Mouse (Mus musculus) heart, postnatal 4 days (tissue): Measurements from ENCODE around the gene Tuba1a. TPM values are rescaled to one million over a fixed set of nuclear protein-coding genes. Genes with fewer than 3 reads are reported as not detected.
"Not testable (repeated sequence)": the region's sequence is repeated elsewhere in the genome, so short reads cannot be mapped to it uniquely, and the experiment has no call there.

Experiments
- DNase-seq: peaks from one replicate; pipeline ENCODE4 v3.0.0; 2021
- total RNA-seq, 2 experiments: library from RNA; stranded (reverse); gene quantifications; 2 replicates each; pipeline ENCODE4 v1.2.3; 2021

Gene Tuba1a
- total RNA-seq, 2 experiments from 2014 or later, result 435 TPM

DNA sequence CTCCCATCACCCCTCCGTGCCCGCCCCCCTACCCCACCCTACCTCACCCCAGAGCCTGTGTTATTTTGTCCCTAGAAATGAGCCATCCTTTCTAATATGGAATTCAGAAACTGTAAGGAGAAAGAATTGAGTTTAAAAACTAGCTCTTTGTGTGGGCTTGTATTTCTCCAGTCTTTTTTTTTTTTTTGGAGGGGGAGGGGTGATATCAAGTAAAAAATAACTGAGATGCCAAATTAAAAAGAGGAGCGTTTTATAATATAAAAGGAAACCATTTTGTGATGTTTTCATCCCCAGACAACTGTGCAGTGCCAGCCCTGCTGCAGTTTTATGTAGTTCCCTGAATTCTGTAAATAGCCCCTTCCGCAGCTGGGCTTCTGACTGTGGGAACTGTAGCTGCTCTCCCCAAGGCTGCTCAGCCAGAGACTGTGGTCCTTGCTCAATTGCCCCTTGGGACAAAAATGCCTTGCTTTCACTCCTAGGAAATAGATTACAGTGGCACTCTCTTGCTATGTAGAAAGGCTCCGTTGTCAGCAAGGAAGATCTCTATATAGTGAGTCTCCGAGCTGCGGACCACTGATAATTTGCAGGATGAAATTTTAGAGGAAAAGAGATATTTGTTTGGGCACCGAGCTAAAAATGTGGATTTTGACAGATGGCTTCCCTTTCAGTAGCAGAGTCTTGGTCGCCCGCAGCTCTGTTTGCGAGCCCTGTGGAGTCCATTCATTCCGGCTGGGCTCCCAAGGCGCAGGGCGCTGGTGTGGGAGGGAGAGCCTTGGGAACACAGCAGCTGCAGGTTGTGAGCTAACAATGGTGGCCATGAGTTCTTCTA, 1.1 kb upstream of the Tuba1a start:
- DNase-seq, result no peak

DNA sequence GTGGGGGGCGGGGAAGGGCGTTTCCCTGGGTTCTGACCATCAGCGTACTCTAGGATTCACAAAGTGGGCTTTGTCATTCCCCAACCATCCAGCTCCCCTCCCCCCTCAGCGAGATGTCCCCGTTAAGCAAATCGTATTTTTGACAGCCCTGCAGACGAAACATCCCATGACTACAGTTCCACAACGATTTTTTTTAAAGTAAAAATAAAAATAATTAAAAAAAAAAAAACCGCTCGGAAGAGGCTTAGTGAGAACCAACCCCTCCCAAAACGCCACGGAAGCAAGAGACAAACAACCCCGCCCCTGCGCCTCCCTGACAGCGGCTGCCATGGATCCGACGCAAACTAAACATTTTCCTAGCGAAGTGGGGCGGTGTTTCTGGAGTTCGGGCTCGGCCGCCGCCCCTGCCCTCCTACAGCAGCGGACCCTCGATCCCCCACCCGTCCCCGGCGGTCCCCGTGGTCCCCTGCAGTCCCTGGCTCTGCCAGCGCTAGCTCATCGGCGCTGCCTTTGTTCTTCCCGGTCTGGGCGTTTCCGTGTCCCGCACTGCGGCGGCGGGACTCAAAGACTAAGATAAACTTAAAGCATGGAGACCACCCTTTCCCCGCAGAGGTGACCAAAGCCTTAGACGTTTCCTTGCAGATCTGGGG, 627 bp downstream of the Tuba1a start:
- peak; percentile 79 for DNase-seq

DNA sequence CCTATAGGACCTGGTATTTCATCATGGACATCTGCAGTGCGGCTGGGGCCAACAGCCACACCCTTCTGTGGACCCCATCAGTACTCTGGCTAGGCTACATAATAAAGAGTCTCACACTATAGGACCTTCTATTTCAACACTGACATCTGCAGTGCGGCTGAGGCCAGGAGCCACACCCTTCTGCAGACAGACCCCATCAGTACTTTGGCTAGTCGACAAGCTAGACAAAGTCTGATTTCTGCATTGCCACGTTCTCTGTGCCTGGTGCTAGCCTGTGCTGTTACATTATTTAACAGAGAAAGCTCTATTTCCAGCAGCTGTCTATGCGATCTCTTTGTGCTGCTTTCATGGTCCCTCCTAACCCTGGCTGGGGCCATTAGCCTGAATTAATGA, 1.4 kb downstream of the Tuba1a start:
- no peak for DNase-seq

DNA sequence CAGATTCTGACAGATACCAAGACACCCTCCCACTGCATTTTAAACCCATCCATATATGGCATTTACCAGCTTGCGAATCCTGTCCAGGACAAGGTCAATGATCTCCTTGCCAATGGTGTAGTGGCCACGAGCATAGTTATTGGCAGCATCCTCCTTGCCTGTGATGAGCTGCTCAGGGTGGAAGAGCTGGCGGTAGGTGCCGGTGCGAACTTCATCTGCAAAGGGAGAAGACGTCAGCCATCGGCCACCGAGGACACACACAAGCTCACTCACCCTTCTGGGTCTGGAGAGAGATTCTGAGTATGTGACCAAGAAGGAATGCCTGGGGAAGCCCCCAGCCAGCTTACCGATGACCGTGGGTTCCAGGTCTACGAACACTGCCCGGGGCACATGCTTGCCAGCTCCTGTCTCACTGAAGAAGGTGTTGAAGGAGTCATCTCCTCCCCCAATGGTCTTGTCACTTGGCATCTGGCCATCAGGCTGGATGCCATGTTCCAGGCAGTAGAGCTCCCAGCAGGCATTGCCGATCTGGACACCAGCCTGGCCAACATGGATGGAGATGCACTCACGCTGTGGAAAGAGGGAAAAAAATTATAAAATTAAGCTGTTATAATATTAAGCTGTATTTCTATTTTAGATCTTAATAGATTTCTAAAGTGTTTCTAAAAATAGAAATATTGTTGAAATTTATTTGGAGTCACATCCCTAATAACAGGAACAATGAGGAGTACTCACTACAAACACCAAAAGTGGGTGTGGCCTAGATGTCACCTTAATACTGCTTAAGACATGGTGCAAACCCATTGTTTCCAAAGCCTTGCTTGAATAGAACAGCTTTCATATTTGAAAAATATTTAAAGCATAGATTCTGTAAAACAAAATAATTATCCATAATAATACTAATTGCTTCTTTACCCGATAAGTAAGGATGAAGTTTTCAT, 2.1 kb downstream of the Tuba1a start:
- DNase-seq, result not testable (repeated sequence)

DNA sequence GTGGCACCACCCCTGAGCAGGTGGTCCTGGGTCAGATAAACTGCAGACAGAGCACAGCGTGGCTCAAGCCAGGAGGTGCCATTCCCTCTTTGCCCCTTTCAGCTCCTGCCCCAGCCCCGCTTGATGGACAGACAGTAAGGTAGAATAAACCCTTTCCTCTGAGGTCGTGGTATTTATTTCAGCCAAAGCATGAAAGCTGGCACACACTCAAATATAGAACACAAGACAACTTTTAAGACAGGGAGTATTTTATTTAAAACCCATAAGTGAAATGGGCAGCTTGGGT, 4.0 kb downstream of the Tuba1a start:
- no peak for DNase-seq

DNA sequence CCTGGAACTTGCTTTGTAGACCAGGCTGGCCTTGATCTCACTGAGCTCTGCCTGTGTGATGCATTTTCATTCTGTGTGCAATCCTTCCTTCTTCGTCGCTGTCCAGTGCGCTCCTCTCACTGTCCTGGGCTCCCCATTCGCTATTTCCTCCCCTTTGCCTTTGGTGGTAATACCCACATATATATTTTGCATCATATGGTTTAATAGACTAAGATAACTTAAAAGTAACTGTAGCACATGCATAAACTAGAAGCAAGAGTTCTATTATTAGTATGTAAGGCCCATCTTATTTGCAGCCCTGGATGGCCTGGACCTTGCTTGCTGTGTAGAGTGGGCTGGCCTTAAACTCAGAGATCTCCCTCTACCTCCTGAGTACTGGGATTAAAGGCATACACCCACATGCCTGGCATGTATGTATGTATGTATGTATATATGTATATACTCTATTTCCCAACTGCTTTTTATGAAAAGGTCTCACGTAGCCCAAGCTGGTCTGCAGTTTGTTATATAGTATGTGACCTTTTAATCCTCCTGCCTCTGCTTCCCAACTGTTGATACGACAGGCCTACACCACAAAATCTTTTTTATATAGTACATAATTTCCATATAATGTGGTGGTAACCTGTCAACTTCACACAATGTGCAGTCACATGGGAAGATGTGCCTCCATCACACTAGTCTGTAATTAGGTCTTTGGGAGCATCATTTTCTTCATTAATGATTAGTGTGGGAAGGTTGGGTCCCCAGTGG, 4.5 kb downstream of the Tuba1a start:
- DNase-seq, result no peak

DNA sequence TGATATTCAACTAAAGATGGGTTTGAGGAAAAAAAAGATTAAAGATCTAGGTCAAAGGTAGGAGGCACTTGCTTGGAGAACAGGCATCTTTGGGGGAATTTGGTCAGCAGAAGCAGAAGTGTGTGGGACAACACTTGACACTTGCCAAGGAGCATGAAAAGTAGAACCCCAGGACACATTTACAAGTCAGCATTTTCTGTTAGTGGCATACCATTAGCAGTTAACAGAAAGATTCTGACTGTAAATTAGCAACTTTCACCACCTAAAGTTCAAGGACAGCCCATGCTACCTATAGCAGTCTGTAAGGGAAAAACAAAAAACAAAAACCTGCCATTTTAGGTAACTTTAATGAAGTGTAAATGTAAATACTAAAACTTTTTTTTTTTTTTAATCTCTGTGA, 5.1 kb downstream of the Tuba1a start:
- DNase-seq, result no peak

DNA sequence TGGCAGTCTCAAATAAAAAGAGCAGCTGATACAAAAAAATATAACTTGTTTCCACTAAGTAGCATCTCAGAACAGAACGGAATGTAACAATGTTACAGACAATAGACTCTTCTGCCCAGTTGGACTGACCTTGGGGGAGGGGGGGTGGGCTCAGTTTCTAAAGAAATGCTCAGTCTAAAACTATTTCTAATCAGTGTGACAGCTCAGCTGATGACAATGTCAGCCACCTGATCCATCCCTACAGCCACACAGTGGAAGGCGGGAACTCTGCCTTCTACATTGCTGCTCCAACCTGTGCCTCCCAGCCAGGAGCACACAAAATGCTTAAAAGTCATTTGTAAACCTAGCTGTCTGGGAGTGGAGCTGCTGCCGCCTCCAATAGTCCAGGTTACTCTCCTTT, 5.6 kb downstream of the Tuba1a start:
- no peak for DNase-seq

DNA sequence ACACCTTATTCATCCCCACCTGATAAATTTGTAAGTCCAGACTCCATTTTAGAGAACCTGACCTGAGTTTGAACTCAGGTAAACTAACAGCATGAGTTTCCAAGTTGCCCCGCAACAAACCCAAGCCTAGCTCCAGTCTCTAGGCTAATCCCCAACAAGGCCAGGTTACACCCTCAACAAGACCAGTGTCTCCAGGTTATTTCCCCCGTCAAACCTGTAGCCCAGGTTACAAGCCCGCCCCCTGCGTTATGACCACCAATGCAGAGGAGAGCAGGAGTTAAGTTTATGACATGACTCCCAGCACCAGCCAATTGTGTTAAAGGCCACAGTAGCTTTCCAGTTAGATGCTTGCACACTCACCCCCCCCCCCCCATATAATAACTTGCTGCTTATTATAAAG, 10.4 kb downstream of the Tuba1a start:
- DNase-seq, result no peak

DNA sequence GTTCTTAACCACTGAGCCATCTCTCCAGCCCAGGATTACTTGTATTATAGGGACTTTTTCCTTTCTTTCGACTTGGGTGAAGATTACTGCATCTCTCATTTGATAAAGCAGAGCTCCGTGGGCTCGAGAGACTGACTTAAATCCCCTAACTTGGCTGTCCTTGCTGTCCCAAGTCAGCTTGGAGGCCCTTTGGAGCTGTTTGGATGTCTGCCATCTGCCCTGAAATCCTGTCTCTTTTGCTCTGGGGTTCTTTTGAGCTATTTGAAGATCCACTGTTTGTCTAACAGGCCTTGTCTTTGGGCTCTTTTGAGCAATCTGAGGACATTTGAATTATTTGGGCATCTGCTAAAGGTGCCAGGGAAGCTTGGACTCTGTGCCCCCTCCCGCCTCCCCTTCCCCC, 11.4 kb downstream of the Tuba1a start:
- DNase-seq, result no peak

DNA sequence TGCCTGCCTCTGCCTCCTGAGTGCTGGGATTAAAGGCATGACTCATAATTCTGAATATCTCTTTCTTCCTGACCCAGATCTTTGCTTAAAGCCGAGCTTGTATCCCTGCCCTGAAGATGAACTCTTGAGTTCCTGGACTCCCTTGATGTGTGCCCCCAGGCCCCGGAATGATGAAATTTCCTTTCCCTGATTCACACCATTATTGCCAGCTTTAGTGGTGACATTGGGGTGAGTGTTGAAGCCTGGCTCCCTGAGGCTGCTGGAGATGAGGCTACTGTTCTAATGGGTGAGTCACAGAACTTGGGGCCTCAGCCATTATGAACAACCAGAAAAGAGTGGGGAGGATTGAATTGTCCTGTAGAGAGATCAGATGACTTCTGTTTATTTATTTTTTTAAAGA, 12.0 kb downstream of the Tuba1a start:
- no peak for DNase-seq

DNA sequence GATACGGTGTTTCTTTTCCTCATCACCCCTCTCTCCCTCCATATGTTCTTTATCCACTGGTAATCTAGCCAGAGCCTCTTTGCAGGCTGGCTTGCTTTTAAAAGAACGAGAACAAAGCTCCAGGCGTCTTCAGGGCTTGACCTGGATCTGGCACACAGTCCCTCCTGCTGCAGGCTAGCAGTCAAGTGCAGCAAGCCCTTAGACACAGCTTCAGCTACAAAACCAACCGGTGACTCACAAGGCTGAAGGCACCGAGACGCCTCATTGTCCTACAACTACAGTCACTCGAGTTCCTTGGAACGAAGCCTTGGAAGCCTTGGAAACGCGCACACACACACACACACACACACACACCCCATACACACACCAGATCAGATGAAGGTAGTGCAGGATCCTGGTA, 12.7 kb downstream of the Tuba1a start:
- DNase-seq, result no peak

DNA sequence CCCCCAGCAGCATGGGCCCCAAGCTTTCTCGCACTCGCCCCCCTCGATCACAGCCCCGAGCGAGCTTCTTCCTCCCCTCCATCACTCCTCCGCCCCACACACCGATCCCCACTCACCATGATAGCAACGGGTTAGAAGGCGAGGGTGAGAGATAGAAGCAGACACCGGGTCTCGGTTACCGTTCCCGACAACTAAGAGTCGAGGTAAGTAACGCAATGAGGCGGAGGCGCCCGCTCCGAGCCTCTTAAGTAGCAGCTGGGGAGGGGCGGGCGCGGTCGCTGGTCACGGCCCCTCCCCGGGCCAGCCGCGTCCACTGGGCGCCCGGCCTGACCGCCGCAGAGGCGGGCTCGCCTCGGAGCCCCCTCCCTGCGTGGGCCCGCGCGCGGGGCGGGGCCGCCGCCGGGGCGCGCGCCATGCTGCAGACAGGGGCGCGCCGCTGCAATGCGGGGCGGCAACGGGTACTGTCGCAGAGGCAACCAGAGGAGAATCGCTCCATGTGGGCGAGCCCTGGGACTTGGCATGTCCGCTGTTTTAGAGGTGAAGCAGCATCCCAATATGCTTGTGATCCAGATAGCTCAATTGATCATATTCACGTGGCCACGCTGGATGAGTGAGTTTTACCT, 19.2 kb downstream of the Tuba1a start, which contains the start of gene Tuba1b:
Gene Tuba1b (minus strand): TSS at position 349 of the 623 bp plus-strand sequence.
- peak; percentile 95 for DNase-seq

DNA sequence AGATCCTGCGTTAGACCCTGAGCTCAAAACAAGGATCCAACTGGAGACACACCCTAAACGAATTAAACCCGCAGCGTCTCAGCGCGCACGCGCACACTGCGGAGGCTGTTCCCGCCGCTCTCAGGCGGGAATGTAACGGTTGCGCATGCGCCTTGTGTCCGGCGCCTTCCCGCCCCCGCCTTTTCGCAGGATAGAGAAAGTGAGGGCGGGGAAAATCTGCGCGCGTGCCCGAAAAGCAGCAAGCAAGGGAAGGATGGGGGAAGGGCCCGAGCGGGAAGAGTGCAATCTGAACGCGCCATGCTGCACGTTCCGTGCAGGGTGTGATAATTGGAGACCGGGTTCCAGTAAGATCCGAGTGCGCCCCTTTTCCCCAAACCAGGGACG, 19.7 kb downstream of the Tuba1a start:
- DNase-seq, result peak; percentile 97

DNA sequence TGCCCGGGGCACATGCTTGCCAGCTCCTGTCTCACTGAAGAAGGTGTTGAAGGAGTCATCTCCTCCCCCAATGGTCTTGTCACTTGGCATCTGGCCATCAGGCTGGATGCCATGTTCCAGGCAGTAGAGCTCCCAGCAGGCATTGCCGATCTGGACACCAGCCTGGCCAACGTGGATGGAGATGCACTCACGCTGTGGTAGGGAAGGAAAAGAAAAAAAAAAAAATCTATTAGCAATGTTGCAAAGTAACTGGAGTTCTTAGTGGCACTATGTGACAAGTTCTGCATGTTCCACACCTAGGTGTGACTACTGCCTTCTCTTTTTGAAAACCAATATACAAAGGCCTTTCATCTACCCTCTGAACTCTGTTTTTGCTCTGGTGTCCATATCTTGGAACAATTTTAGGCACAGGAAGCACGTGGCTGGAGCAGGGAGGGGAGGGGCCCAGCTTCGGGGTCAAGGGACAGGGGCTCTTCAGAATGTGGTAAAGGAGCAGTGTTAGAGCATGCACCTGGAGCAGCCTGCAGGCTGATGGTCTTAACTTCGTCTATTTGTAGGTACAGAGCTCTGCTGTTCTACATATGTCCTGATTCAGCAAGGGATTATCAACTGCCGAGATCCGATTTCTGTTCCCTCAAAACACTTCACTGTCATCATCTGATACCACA, 20.4 kb downstream of the Tuba1a start:
- DNase-seq, result peak; percentile 29

DNA sequence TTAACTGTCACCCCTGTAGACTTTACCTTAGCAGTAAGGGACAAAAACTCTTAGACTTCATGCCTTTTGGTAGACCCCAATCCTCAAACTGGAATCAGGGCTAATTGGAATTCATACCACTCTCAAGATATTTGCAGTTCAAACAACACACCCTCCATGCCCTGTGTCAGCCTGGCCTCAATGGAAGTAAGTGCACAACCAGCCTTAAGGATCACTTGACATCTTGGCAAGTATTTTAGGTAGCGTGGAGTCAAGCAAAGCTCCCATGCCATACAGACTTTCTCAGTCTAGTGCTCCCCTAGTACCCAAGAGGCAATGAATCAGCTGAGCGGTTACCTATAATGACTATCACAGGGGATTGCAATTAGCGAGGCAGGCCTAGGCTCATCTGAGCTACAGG, 22.5 kb downstream of the Tuba1a start:
- DNase-seq, result no peak

DNA sequence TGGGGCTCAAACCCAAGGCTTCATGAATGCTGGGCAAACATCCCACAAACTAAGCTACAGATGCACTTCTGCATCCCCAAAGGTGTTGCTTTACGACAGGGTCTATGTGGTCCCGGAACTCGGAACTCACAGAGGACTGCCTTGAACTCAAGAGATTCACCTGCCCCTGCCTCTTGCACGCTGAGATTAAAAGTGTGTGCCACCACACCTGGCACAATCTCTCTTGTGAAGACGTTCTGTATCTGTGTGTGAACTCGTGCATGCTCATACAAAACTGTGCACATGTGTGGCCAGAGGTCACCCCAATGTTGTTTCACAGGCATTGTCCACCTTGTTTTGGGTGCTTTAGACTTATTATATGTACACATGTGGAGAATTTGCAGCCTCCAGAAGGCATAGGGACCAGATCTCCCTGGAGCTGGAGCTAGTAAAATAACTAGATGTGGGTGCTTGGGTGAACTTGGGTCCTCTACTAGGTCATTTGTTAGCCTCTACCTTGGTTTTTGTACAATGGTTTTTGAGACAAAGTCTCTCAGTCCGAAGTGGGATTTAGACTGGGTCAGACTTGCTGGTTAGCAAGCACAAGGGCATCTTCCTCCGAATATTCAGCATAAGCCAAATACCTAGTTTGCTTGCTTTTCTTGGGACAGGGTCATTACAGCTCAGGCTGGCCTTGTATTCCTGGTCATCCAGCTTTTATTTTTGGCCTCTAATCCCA, 23.3 kb downstream of the Tuba1a start:
- DNase-seq, result no peak

DNA sequence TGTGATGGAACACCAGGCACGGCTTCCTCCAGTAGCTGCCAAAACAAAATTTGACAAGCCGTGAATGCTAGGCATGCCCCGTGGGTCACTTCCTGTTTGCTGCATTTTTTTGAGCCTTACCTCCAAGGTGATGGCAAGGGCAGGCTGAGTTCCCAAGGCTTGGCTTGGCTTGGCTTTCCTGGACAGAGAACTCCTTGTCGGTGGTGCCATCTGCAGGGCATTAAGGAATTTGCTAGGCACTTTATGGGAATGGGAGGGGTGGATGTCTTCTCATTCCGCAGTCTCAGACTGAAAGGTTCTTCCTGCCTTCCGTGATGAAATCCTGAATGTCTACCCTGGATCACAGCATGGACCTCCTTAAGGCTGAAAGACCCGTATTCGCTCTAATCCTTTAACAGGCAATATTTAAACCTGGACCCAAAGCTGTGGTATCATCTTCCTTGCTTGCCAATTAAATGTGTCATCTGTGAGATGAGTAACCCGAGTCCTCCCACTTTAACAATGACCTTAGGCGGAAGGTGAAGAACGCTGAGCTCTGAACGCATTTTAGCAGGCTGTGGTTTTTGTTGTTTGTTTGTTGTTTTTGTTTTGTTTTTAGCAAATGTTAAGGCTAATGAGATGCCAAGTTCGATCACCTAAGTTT, 24.8 kb downstream of the Tuba1a start:
- peak; percentile 82 for DNase-seq

DNA sequence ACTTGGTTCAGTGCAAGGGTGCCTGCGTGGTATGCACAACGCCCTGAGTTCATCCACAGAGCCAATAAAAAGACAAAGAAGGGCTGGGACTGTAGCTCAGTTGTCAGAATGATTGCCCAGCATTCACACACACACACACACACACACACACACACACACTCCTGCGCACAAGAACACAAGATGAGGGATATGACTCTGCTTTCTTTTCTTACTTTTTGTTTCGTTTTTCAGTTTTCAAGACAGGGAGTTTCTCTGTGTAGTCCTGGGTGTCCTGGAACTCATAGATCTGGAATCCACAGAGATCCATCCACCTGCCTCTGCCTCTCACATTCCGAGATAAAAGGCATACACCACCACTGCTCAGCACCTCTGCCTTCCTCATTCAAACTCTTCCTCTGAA, 25.9 kb downstream of the Tuba1a start:
- DNase-seq, result no peak

DNA sequence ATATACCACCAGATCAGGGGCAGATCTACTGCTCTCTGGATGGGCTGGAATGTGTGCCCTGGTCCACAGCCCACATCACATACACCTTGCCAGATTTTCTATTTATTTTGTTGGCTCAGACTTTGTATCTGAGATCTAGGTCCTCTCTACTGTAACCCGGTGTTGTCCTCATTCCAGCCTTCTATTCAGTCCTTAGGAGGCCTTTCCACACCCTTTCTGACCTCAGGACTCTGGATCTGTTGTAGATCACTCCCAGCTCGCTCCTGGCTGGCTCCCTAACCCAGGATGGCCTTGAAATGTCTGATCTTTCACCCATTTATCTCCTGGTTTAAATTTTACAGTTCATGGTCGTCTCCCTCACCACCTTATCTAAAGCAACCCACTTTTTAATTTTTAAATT, 28.8 kb downstream of the Tuba1a start:
- no peak for DNase-seq
